Mouse (Mus musculus): ENCODE results near the gene Ubc.

DNA sequence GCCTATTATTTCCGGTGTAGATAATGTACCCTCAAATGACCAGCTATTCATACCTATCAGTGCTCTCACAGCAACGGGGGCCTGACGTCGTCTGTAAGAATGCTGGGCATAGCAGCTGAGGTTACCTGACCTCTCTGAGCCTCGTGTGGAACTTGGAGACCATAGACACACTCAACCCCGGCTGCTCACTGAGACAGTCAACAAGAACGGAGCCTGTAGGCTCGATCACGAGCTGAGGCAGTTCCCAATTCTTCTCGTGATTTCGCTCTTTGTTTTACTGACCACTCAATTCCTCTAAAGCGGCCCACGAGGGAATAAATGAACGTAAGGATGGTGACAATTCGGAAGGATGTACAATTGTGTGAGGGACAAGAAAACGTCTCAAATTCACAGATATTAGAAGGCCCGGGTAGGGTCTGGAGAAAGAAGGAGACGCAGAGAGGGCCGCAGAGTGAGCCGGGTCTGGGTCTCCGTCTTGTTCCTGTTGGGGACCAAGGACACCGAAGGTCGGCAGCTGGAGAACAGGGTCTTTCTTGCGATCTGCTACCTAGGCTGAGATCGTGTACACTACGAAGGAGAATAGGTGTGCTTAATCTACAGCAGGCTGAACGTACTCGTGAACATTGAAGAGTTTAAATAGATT, 15.0 kb upstream of the Ubc start:
- no peak for TF ChIP-seq CTCF (IDR thresholded peaks at IDR 0.05; ENCODE audit: control insufficient read depth, insufficient read depth, low read length)
- TF ChIP-seq POLR2A (IDR thresholded peaks at IDR 0.05; ENCODE audit: borderline replicate concordance, control insufficient read depth, low read depth, low read length): no peak
